Mouse (Mus musculus) cerebellum, postnatal 10 days (tissue): ENCODE measurements at regions not wholly inside any gene's neighbourhood (a gene's known extent, or its start where the extent isn't known, plus 50 kb on each side); places are given as distances from the start of the nearest gene placed in this dataset.

Experiments
- DNase-seq, 2 experiments: peaks; one replicate each; pipeline ENCODE4 v3.0.0; 2021; ENCODE audit warnings: mixed read lengths in 2 of 2

DNA sequence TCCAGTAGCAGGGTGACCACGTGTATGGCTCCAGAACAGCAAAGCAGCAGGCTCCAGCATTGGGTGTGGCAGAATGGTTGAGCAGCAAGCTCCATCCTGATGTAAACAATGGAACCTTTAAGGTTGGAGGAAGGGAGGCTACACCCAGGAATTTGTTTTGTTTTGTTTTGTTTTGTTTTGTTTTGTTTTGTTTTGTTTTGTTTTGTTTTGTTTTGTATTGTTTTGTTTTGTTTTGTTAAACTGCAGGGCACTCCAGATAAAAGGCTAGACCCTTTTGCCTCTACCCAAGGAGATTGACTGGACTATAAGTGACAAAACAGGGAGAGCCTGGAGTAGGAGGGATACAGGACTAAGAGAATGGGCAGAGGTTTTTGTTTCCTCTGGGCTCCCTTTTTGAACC, 647.5 kb downstream of the Kcnj3 start:
- DNase-seq, result no peak

DNA sequence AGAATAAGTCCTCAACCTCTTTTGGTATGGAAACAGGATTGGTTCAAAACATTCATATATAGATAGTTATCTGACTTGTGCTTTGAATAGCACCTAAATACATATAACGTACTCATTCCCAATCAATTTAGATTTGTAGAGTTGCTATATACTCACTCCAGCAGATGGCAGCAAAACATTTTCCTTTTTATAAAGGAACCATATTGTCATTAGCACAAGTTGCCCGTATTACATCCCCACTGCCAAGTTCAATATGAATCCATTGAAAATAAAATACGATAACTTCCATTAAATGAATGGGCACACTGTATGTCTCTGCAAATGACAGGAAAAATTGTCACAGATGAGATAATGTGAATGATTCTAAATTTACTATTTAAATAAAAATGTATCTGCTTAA, 673.8 kb downstream of the Kcnj3 start:
- peak; percentile 14 to 61 for DNase-seq

DNA sequence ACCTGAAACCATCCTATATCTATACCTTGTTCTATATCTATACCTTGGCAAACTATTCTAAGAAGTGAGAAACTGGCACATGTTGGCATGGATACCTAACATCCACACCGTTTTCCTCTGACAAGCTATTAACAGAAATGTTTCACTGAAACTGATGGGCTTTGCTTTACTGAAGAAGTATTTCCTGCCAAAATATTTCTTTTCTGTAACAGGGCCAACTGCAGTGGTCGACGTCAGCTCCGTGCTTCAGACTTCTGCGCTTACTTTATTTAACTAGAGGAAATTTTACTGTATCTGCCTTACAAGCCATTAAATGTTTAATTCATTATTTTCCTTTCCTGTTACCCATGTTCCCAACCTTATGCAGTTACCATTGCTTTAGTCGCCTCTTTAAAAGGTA, 674.2 kb downstream of the Kcnj3 start:
- DNase-seq, result no peak

DNA sequence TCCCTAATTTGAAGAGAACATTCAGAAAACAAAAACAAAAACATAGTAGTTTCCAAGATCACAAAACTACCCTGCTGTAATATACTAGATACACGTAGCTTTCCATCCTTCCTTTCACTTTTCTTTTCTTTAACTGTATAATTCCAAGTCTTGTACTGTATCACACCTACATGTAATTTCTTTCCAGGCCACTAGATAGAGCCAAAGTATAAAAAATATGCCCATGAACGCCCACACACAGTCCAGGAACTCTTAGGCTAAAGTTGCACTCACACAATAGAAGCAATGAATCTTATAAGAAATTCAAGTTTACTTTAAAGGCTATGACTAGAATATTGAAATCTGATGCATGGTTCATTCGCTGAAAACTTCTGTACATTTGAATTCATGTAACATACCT, 678.7 kb downstream of the Kcnj3 start:
- DNase-seq, result peak; percentile 37 to 67

DNA sequence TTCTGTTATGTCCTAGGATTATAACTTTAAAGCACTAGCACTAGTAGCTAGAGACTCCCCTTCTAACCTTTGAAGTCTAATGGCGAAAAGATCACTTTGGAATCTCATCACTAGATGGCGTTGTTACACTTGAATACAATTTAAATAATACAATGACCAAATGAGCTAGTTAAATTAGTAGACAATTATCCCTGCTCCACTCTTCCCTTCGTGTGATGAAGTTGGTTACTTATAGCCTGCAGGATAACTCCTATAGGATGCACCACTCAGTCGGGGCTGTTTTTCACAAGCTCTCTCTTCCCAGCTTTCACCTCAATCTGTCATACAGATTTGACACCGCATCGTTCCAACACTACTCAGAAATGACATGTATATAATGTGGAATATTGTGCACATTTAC, 683.6 kb downstream of the Kcnj3 start:
- DNase-seq, result peak; percentile 48 to 79

DNA sequence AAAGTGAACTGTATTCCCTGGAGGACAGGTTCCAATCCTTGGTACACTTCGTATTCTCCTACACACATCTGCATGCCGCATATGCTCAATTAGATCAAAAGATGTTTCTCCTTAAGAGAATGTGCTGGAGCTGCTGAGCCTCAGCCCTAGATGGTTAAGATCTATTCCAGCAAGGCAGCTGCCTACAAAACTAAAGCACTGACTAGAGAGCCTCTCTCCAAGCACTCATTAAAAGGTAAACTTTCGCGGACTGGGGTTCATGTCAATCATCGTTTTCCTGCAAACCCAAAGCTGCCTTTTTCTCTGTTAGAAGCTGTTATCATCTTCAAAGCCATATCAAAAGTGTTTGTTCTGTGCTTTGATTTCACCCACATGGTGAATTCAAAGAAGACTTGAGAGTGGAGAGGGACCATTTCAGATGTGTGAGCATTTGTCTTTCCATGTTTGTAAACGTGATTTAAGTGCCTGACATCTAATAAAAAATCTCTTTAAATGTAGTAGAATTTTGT, 711.4 kb downstream of the Kcnj3 start:
- DNase-seq, result no peak

DNA sequence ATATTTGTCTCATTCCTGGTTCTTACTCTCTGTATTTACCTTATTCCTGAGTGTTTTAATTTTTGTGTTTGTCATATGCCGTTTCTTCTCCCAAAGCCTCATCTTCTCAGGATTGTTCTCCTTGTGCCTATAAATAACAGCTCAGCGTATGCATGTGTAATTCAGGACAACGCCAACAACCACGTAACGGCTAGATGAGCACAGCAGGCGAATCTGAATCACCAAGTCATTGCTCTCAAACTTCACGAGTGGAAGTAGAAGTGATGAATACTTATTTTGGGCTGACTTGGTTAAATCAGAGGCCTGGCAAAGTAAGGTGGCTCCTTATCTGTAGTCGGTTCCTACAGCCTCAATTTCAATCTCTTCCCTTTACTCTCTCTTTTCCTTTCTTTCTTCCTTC, 760.7 kb downstream of the Kcnj3 start:
- peak; percentile 9 to 30 for DNase-seq

DNA sequence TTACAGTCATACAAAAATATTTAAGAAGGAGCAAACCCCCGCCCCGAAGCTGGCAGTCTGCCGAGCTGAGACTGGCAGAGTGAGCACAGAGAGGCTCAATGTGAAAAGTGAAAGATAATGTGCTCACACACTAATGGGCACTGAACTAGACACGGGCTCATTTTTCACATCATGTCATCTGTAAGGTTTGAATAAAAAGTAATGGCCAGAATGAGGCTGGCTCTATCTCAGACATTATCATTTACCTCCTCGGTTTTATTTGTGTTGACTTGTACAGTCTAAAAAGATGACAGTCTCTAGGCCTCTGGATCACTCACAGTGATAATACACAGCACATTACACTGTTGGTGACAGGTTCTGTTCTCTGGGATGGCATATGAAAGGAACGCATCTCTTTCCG, 791.7 kb downstream of the Kcnj3 start:
- DNase-seq, result peak; percentile 60 to 69

DNA sequence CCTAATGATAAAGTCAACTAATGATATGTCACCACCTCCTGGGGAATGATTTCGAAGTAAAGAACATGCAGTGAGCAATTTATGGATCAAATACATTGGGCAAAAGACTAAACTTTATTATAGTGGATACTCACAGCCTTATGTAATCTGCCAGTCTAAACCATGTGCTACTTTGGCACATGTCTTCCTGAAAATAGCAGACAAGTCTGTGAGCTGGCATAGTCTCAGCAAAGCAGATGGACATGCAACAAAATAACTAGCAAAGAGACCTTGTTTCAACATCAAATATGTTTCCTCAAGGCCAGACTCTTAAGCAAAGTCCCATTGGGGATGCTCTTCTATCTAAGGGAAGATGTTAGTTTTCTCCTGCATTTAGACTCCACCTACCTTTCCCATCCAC, 797.3 kb downstream of the Kcnj3 start:
- DNase-seq, result peak; percentile 65 to 70

DNA sequence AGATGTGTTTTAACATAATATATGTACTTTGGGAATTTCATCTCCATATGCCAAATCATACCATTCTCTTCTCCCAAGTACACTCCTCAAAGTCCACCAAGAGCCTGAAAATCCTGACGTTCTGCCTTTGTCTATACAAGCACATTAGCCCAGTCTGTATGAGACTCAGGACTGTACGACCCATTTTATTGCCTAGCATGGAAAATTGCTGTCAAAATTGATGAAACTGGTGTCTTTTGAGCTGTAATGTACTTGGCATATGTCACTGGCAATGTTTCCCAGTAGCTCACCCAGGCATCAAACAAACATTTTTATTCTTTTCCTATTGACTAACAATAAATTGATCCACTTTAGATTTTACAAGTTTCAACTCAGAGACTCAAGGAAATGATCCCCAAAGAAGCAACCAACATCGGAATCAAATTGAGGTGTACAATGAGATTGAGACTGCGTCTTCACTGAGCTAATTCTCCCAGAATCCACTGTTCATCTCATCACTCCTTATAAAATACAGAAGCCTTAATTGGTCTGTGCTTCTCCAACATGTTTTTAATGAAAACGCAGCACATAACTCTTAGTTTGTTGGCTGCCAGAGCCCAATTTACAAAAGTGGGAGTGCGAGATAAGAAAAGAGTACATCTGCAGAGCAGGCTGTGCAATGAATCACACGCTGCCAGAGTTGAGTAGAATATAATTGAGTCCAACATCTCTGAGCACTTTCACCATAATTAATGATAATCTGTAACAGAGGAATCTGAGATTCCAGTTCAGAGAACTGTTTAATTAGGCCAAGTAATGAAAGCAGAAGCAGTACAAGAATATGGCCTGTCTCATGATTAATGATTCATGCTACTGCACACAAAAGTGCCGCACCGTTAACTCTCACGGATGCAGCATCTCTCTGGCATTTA, 821.5 kb downstream of the Kcnj3 start:
- DNase-seq, result no peak

DNA sequence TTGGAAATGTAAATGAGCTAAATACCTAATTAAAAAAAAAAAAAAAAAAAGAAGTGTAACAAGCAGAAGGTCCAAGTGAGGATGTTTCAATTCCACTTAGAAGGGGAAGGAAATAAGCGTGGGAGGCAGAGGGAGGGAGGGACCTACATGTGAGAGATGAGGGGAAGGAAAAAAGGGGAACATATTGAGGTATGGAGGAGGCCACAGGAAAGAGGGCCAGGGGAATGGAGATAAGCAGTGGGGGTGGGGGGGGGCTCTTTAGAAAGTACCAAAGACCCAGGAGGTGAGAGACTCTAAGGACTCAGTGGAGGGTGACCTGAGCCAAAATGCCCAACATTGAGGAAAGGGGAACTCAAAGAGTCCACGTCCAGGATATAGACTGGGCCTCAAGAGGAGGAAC, 818.9 kb downstream of the Nr4a2 start:
- no peak for DNase-seq

DNA sequence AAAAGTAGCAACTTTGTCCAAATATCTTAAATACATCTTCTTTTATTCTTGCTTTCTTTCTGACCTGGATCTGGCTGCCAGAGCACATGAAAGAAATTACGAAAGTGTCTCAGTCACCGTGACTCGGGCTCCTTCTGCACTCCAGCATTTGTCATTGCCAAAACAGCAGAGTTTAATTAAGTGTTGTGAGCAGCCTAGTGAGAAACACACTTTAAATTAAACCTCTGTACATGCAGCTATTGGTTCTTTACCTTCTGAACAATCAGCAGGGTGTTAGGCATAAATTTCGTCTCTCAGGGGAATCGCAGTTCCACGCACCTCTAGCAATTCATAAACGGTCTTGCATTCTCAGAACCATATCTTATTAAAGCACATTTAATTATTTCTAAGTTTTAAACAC, 802.1 kb downstream of the Nr4a2 start:
- DNase-seq, result peak; percentile 7 to 11

DNA sequence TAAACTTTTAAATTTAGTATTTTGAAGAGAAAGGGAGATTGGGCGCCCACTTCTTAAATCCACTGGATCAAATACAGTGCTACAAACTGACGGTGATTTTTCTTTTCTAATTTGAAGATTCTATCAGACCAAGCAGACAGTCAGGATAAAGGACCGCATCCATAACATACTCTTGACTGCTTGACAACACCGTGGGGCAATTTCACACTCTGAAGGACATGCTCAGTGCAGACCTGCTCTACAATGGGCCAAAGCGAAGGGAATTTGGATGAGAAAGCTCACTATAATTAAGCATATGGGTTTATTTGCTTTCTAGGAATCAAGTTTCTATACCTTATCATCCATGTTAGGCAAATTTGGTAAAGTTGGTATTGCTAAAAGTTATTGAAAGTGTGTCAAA, 801.3 kb downstream of the Nr4a2 start:
- DNase-seq, result peak; percentile 3 to 15

DNA sequence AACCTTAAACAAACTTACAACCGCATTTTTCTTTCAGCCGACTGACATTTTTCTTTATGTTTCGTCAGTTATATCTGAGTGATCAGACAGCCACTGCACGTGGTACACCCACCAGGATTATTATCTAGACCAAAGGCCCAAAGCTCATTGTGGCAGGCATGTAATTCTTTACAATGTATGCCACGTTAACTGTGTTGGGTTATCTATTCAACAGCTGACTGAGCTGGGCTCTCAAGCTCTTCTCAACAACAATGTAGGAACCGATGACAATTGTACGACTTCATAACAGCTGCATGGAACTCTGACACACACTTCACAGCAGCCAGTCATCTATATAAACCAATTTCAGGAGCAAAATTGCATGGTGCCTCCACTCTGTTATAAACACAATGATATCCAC, 787.8 kb downstream of the Nr4a2 start:
- DNase-seq, result no peak

DNA sequence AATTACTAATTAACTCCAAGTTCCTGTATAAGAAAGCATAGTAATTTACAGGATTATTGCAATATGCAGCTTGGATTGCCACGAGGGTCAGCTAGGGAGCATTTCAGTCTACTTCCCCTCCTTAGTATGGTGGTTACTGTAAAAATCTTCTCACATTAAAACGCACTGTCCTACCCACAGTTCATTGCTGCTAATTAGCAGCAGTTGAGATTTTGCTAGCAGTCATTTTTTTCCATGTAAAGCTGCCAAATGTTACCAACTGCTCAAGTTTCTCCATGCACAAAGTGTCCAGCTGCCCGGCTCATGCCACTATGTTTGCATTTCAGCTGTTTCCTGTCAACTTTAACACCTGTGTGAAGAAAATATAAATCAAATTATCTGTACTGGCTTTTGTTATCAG, 759.7 kb downstream of the Nr4a2 start:
- DNase-seq, result no peak
